Mouse (Mus musculus): ENCODE measurements around the gene 9230104L09Rik. TPM values are rescaled to one million over a fixed set of nuclear protein-coding genes. Genes with fewer than 3 reads are reported as not detected.

The 9230104L09Rik gene
- total RNA-seq (2021) = not detected

DNA sequence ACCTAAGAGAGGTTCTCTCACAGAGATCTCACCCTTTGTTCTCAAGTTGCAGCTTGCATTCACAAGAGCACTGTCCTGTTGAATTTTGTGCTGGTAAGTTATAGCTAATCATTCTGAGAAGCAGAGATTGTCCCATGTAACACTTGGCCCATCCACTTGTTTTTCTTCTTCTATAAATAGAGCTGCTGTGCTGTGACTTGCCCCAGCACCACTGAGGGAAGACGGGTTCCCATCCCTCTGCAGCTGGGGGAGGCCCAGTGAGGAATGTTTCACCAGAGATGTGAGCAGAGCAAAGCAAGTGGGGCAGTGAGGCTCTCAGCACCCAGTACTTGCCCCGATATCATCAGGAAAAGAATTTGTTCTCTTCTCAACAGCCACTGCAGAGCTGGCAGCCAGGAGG is at the start of gene 9230104L09Rik:
TSS of gene 9230104L09Rik (minus strand) at position 73 of the 400 bp plus-strand sequence.
- DNase-seq (ENCODE audit: extremely low spot score in 1 of 2, low spot score in 1 of 2) = no peak

DNA sequence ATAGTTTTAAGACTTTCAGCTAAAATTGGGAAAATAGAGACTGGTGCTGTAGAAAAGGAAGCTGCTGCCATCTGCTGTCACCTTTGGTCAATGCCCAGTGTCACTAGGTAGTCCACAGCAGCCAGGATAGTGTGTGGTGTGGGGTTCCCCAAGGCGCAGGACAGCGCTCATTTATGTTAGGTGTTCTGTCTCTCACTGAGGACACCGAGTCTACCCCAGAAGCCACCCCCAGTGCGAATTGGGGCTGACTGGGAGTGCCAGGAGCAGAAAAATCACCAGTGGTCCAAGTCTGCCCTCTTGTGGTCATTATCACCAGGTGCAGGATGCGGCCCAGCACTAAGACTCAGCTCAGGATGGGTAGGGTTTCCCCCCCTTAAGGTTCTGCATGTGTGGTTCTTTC is 37.4 kb upstream of the 9230104L09Rik start:
- DNase-seq (ENCODE audit: extremely low spot score in 1 of 2, low spot score in 1 of 2) = peak; percentile 47 to 64

DNA sequence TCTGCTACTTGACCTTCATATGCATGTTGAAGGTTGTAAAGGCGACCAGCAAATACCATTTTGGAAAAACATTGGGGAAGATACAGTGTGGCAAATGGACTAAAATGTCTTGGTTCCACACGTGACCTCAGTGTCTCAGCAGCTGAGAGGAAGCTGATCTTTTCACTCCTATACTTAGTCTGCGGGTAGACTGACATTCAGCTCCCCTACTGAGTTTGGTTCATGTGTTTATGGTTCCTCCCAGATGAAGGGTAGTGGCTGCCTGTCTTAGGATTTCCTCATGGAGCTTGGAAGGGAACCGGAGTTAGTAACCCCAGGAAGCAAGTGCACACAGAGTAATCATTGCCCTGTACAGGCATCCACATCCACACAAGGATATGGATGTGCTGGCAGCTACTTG is 35.5 kb upstream of the 9230104L09Rik start:
- DNase-seq (ENCODE audit: extremely low spot score in 1 of 2, low spot score in 1 of 2) = no peak

DNA sequence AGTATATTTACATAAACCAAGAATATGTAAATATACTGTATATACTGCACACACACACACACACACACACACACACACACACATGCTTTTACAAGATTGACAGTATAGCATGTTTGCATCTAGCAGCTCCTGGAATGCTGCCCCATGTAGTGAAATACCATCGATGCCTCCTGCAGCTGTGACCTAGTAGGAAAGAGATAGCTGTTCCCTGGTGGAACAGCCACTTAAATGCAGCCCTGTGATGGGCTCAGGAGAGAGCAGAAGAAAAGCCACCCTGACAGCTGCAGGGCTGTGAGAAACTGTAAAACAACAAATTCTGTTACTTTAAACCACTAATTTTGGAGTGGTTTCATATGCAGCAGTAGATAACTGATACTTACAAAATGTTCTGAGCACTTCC is 31.4 kb upstream of the 9230104L09Rik start:
- DNase-seq (ENCODE audit: extremely low spot score in 1 of 2, low spot score in 1 of 2) = no peak

DNA sequence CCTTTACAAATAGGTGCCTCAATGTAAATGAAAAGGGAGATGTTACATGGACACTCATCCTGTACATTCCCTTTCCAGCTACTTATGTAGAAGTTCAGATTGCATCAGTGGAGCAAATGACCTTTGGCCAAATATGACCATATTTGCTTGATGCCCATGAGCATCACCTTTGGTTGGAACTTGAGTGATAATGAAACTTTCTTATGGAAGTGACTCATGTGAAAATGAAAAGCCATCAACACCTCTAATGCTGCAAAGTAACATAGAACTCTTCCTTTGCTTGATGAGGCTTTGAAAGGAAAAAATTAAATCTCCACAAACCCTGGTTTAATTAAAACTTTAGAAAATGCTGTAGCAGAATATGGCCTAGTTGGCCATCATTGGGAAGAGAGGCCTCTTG is 28.3 kb upstream of the 9230104L09Rik start:
- no peak for DNase-seq (ENCODE audit: extremely low spot score in 1 of 2, low spot score in 1 of 2)

DNA sequence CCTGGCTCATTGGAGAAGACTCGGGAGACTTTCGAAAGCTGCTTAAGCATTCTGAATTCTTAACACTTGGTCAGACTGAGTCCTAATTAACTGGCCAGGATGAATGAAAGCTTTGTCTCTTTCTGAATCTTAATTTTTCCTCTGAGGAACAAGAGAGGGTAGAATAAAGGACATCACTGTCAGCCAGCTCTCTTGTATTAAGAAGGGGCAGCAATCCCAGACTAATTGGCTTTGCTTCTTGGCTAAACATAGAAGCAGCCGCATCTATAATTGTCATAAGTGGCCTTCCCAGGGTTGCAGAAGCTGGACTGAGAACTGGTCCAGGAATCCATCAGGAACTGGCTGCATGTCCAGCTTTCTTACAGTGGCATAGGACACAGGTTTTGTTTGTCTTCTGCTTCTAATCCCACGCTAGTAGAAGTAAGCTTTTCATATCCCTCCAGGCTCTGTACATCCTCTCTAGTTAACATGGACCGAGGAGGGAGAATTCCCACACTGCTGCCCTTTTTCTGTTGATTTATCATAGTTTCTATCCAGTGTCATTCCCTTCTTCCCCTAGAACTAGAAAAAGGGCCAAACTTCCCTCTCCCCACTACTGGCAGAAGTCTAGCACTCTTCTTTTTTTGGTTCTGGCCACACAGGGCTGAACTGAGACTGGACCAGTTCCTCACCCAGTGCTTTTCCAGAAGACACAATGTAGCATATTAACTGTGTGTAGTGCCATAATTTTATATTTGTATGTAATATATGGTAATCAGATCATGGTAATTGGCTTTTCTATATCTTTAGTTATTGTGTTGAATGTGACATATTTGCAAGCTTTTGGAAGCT is 25.4 kb upstream of the 9230104L09Rik start:
- DNase-seq (ENCODE audit: extremely low spot score in 1 of 2, low spot score in 1 of 2) = no peak

DNA sequence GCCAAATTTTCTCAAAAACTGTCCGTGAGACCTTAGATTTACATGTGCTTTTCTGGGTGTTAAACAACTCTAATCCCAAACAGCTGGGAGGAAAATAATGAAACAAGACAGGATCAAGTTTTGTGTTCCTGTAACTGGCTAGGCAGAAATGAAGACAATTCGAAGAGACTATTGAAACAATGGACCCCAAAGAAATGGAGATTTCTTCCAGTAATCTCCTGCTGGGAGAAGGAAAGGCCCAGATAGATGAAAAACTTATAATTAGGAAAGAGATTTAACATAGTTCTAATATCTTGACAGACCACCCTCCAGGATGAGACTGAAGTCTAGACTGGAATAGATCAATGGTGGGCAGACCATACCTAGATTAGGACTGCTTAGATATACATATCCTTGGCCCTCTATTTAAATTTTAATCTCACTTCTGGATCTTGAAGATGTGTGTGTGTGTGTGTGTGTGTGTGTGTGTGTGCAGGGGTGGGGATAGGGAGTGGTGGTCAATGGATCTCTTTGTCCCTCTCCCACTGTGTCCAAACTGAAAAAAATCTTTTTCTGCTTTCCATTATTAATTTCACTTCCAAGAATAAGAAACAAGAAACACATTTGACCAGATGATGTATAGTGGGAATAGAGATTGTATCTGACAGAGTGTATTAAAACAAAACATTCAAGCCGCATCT is 24.6 kb upstream of the 9230104L09Rik start:
- no peak for DNase-seq (ENCODE audit: extremely low spot score in 1 of 2, low spot score in 1 of 2)

DNA sequence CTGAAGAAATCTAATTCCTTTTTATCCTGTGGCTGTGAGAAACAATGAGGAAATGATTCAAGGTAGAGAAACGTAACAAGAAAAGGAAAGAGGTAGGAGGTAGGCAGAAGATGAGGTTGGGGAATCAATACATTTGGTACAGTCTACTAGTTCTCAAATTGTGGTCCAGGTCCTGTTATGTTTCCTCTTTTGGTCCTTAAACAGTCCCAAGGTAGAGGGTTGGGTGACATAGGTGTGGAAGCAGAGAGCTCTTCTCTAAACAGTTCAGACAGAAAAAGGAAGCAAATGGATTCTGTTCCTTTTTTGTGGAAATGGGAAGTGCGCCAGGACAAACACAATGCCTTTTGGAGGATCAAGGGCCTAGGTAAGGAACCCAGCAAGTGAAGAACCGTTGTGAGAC is 24.0 kb upstream of the 9230104L09Rik start:
- no peak for DNase-seq (ENCODE audit: extremely low spot score in 1 of 2, low spot score in 1 of 2)

DNA sequence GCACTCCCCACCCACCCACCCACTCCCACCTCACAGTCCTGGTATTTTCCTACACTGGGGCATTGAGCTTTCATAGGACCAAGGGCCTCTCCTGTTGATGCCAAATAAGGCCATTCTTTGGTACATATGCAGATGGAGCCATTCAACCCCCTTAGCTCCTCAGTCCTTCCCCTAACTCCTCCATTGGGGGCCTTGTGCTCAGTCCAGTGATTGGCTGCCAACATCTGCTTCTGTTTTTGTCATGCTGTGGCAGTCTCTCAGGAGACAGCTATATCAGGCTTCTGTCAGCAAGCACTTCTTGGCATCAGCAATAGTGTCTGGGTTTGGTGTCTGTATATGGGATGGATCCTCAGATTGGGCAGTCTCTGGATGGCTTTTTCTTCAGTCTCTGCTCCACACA is 19.9 kb upstream of the 9230104L09Rik start:
- DNase-seq (ENCODE audit: extremely low spot score in 1 of 2, low spot score in 1 of 2) = no peak

DNA sequence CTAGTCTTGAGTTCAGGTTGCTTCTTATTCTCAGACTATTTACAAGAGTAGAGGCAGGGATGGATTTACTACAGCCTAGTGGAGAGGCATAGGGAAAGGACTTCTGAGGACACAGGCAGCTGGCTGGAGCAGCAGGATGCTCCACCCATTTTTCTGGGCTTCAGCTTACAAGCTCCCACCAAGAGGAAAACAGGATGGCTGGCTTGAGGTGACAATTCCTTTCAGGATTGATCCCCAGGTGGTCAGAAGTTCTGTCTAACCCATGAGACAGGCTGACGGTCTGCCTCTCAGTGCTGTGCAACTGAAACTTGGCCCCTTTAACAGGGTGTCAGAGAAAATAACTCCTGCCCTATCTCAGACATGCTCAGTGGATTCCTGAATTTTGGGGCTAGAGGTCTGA is 14.4 kb upstream of the 9230104L09Rik start:
- no peak for DNase-seq (ENCODE audit: extremely low spot score in 1 of 2, low spot score in 1 of 2)

DNA sequence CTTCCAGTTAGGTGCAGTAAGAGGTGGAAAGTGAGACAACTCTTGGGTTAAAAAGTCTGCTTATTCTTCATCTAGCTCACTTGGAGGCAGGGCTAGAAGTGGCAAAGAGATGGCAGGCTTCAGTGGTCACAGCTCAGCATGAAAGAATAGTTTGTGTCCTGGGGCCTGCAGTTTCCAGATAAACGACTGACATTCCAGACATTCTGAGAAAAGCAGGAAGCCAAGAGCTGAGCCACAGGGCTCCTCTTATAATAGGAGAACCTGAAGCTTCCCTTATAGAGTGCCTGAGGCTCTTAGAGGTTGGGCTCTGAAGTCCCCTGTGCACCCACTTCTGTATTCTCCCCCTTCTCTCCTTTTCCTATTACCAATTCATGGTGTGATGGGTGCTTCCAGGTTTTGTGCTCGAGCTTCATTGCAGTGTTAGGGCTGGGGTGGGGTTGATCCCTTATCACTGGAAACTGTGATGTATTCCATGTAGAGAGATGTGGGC is 13.8 kb upstream of the 9230104L09Rik start:
- DNase-seq (ENCODE audit: extremely low spot score in 1 of 2, low spot score in 1 of 2) = no peak

DNA sequence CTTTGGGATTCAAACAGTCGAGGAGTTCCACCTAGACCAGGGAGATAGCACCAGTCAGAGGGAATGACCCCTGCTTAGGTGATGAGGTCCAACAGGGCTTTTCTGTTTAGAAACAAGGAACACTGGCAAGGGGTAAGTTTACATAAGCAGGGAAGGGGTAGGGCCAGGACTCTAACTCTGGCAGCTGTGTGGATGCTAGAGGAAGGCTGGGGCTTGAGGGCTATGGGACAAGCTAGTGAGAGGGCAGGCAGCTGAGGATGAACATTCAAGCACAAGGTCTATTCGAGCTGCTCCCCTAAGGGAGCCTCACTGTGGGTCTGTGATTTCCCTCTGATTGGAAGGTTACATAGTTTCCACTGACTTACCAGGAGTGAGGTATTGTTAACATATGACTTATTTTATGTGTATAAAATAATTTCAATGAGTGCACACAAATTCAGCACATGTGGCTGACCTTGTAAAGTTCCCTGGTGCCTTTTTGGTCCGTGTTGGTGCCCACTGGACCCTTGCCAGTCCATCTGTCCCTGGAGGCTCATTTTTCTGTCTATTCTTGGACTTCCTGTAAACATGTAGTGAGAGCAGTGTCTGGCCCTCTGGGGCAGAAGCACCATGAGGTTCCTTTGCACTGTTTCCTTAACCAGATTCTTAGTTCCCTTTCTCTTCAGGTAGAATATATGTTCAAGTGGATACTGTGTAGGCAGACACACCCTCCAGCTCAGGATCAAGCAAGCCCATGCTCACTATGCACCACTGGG is 12.4 kb upstream of the 9230104L09Rik start:
- no peak for DNase-seq (ENCODE audit: extremely low spot score in 1 of 2, low spot score in 1 of 2)

DNA sequence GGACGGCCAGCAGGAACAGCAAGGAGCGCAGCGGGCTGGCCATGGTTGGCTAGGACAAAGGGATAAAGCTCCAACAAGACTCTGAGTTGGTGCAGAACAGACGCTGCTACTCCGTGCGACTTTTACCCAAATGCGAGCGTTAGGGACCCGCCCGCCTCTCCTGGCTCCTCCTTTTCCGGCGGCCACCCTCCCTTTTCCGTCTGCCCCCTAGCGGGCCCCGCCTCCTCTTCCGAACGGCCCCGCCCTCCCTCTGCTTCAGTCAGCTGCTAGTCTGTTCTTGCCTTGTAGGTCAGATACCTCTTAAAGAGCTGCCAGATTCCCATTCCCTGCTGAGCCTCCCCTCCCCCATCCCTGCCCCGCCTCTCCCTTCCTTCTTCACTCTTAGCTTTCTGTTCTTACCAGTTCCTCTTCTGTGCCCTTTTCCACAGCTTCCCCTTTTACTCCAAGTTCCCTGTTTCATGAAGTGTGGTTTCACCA is 10.5 kb upstream of the 9230104L09Rik start, which contains the start of gene Cst3:
TSS of gene Cst3 (minus strand) at position 358 of the 477 bp plus-strand sequence.
- peak; percentile 78 to 85 for DNase-seq (ENCODE audit: extremely low spot score in 1 of 2, low spot score in 1 of 2)

DNA sequence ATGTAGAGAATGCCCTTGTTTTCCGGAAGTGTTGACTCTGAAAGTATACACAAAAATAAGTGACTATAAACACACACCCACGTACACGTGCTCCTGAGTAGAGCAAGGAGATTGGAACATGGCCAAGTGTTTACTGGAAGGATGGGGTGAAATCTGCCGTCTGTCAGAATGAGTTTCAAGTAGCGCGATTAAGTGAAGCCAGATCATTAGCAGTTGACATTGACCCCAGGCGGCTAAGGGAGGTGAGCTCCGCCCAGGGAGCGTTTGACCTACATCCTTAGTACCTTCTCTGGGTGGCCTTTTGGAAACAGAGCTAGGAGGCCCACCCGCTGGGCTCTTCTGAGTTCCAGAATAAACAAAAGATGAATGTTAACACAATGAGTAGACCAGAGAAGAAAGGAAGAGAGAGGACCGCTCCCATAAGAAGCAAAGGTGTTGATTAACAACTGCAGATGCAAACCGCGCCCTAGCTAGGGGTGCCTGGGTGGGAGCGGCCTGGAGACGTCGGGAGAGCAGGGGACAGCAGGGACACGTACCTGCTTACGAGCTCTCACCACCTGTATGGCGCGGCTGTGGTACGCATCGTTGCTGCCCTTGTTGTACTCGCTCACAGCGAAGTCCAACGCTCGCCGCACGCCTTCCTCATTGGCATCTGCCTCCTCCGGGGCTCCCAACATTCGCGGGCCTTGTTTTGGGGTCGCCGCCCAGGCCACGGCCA is 9.9 kb upstream of the 9230104L09Rik start:
- no peak for DNase-seq (ENCODE audit: extremely low spot score in 1 of 2, low spot score in 1 of 2)

DNA sequence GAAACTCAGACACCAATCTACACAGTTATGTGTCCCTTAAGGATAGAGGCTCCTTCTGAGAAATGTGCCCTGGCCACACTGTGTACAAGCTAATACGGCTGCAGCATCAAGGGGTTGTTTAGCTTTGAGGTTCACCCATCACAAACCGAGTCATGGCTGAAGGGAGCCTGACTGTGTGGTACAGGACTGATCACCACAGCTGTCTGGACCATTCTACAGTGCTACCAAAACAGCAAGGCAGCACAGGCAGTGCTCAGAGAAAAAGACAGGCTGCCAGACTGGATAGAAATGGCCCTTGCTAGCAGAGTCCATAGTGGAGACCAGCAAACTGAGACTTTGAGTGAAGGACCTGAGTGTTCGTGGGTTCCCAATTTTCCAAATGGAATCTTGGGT is 9.4 kb upstream of the 9230104L09Rik start:
- DNase-seq (ENCODE audit: extremely low spot score in 1 of 2, low spot score in 1 of 2) = no peak

DNA sequence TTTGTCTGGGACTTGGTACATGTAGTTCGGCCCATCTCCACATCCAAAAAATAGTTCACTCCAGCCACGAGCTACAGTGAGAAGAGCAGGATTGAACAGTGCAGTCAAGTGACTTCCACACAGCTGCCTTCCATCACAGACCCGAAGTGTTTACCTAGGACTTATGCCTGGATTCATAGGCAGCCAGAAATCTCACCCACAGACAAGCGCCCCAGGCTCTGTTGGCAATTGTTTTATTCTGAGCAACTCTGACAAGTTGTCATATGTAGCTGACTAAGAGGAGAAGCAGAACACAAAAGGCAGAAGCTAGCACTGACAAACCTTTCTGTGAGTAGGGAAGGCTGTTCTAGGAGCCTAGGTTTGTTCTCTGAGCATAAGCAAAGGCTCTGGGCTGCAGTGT is 8.0 kb upstream of the 9230104L09Rik start:
- no peak for DNase-seq (ENCODE audit: extremely low spot score in 1 of 2, low spot score in 1 of 2)

DNA sequence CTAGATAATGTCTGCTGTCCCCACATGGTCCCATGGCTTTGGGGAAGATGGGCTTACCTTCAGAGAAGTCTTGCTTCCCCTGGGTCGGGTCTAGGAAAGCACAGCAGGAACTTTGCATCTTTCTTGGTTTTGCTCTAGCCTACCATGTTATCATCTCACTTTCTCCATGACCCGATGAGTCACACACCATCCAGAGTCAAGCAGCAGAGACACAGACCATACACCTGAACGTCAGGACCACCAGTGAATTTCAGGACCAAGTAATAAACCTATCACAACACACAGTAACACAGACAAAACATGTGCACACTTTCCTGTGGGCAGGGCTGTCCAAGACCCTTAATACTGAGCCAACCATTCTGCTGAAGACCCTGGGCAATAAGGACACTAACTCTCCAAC is 5.7 kb upstream of the 9230104L09Rik start:
- no peak for DNase-seq (ENCODE audit: extremely low spot score in 1 of 2, low spot score in 1 of 2)

DNA sequence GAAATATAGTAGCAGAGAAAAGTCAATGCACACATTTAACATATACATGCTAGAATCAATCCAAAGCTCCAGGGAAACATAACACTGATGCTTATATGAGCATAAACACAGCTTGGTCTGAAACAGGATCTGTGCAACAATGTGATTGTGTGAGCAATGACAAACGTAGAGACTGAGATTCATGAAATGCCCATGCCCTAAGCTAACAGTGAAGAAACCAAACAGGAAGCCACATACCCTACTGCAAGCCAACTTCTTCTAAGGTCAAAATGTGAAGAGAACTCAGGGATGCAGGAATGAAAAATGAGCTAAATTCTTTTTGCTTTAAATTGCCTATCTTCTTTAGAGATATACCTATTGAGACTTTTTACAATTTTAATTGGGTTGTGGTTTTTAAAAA is 4.1 kb upstream of the 9230104L09Rik start:
- no peak for DNase-seq (ENCODE audit: extremely low spot score in 1 of 2, low spot score in 1 of 2)

DNA sequence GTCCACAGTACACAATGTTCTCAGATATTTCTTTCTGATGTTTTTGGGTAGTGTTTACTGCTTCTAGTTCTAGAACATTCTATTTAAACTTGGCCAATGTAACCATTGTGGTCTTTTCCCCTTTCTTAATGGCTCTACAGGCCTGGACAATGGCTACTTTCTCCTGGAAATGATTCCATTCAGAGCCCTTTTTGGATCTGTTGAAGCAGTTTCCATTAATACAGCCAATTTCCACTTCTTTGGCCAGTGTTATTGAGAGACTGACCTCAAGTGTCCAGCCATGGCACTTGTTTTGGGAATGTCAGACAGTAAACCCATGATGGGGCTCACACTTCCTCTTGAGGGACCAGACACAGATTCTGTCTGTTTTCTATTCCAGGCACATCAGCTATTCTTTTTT is 3.1 kb downstream of the 9230104L09Rik start:
- DNase-seq (ENCODE audit: extremely low spot score in 1 of 2, low spot score in 1 of 2) = no peak

DNA sequence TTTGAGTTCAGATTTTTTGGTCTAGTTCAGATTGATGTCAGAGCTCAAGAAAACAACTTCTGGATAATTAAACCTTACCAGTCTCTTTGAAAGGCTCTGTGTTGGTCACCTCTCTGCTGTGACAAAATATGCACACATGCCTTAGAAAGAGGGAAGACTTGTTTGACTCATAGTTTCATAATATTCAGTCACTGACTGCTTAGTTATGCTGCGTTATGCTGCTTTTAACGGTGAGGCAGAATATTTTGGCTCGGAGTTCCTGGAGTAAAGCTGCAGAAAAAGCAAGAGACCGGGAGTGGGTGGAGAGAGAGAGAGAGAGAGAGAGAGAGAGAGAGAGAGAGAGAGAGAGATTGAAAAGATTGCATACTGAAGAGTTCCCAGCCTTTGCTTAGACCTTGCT is 3.8 kb downstream of the 9230104L09Rik start:
- no peak for DNase-seq (ENCODE audit: extremely low spot score in 1 of 2, low spot score in 1 of 2)

Data from layer of hippocampus, postnatal 25 days (tissue).